Mouse (Mus musculus) megakaryocyte, embryonic 14.5 days (primary cell): ENCODE results near the gene Jak2. TPM values are rescaled to one million over a fixed set of nuclear protein-coding genes. Genes with fewer than 3 reads are reported as not detected.

ENCODE experiments used
- H3K27me3 ChIP-seq: replicated peaks from 2 replicates; pipeline ENCODE3; 2012; ENCODE audit warnings: inconsistent platforms
- H3K36me3 ChIP-seq: replicated peaks from 2 replicates; pipeline ENCODE3; 2012; ENCODE audit warnings: low read length, inconsistent platforms, mixed read lengths
- H3K4me1 ChIP-seq: 2 replicates; pipeline ENCODE4 v1.6.1; 2012; ENCODE audit warnings: inconsistent platforms
- H3K4me3 ChIP-seq: replicated peaks from 2 replicates; pipeline ENCODE3; 2012; ENCODE audit warnings: moderate library complexity, mild to moderate bottlenecking, inconsistent platforms
- H3K9me3 ChIP-seq: 2 replicates; pipeline ENCODE4 v1.6.1; 2012; ENCODE audit warnings: inconsistent platforms
- FLI1 ChIP-seq: IDR thresholded peaks from 2 replicates; pipeline ENCODE4 v1.6.1; 2012; ENCODE audit warnings: low read length, inconsistent platforms, mixed read lengths
- GATA1 ChIP-seq: IDR thresholded peaks from 3 replicates; pipeline ENCODE4 v1.6.1; 2012; ENCODE audit warnings: mixed read lengths, low read length, inconsistent platforms, borderline replicate concordance
- polyA plus RNA-seq: library from polyadenylated mRNA; stranded (reverse); fragments of >175 nt; gene quantifications from 2 replicates; pipeline ENCODE4 v1.2.3, GENCODE M21; 2012; ENCODE audit warnings: low replicate concordance; ENCODE audit not compliant: insufficient read depth

The Jak2 gene
- polyA plus RNA-seq, 1 experiment: 3.2 TPM

- Histone ChIP-seq H3K9me3 (no peaks in the 10 kb centered on the region), H3K36me3 (peaks cover 68% of the 10 kb centered on the region), H3K4me3 (no peak overlapping the region), H3K27me3 (no peaks in the 10 kb centered on the region), H3K4me1 (peaks cover 46% of the 10 kb centered on the region)
- TF ChIP-seq FLI1 (no peak), GATA1 (no peak)
Measured at GRCm38 (mm10) chr19:29268788-29269321, 17.2 kb downstream of the Jak2 start.

GRCm38 (mm10) chr19:29270226-29270625 lies 18.6 kb downstream of the Jak2 start:
- TF ChIP-seq GATA1 (no peak), FLI1 (no peak)
- Histone ChIP-seq H3K9me3 (no peaks in the 10 kb centered on the region), H3K27me3 (no peaks in the 10 kb centered on the region), H3K4me3 (peak overlapping the region; percentile 59), H3K36me3 (peaks cover 69% of the 10 kb centered on the region), H3K4me1 (peaks cover 39% of the 10 kb centered on the region)

- no peak for TF ChIP-seq GATA1
- TF ChIP-seq FLI1: no peak
- Histone ChIP-seq H3K36me3 (peaks cover 71% of the 10 kb centered on the region), H3K27me3 (no peaks in the 10 kb centered on the region), H3K4me1 (peaks cover 31% of the 10 kb centered on the region), H3K4me3 (peak overlapping the region; percentile 71), H3K9me3 (no peaks in the 10 kb centered on the region)
Measured at GRCm38 (mm10) chr19:29271147-29271578, 19.5 kb downstream of the Jak2 start.

GRCm38 (mm10) chr19:29272011-29272809 lies 20.6 kb downstream of the Jak2 start:
- peaks cover 77% of the 10 kb centered on the region for H3K36me3 ChIP-seq
- no peaks in the 10 kb centered on the region for H3K9me3 ChIP-seq
- no peak for TF ChIP-seq FLI1
- no peak for TF ChIP-seq GATA1

GRCm38 (mm10) chr19:29276414-29276813 lies 24.8 kb downstream of the Jak2 start:
- no peaks in the 10 kb centered on the region for H3K9me3 ChIP-seq
- H3K4me1 ChIP-seq: peaks cover 3% of the 10 kb centered on the region
- peaks cover 93% of the 10 kb centered on the region for H3K36me3 ChIP-seq
- no peaks in the 10 kb centered on the region for H3K27me3 ChIP-seq
- TF ChIP-seq GATA1 (no peak), FLI1 (no peak)
- H3K4me3 ChIP-seq: no peak overlapping the region

More at GRCm38 (mm10) chr19:29272011-29272809, 20.6 kb downstream of the Jak2 start:
- Histone ChIP-seq H3K4me3 (no peak overlapping the region), H3K27me3 (no peaks in the 10 kb centered on the region), H3K4me1 (peaks cover 31% of the 10 kb centered on the region)

- Histone ChIP-seq H3K36me3 (peaks cover 95% of the 10 kb centered on the region), H3K4me1 (peaks cover 3% of the 10 kb centered on the region; the same call in 1 of the 2 replicates), H3K4me3 (no peak overlapping the region), H3K9me3 (no peaks in the 10 kb centered on the region), H3K27me3 (no peaks in the 10 kb centered on the region)
- TF ChIP-seq GATA1 (no peak), FLI1 (no peak)
Measured at GRCm38 (mm10) chr19:29278944-29279587, 27.4 kb downstream of the Jak2 start.

- peaks cover 96% of the 10 kb centered on the region for H3K36me3 ChIP-seq
- no peak for TF ChIP-seq GATA1
- TF ChIP-seq FLI1: no peak
- H3K9me3 ChIP-seq: no peaks in the 10 kb centered on the region
- no peak overlapping the region for H3K4me3 ChIP-seq
- no peaks in the 10 kb centered on the region for H3K27me3 ChIP-seq
- 0 out of 2 replicates have a peak, but pooled peaks cover 4% of the 10 kb centered on the region for H3K4me1 ChIP-seq
Measured at GRCm38 (mm10) chr19:29285451-29285869, 33.8 kb downstream of the Jak2 start.

GRCm38 (mm10) chr19:29287863-29288262 lies 36.2 kb downstream of the Jak2 start:
- peaks cover 16% of the 10 kb centered on the region for H3K4me1 ChIP-seq

GRCm38 (mm10) chr19:29291532-29291931 lies 39.9 kb downstream of the Jak2 start:
- Histone ChIP-seq H3K4me1 (peaks cover 16% of the 10 kb centered on the region), H3K4me3 (no peak overlapping the region), H3K36me3 (peaks cover 99% of the 10 kb centered on the region), H3K27me3 (no peaks in the 10 kb centered on the region), H3K9me3 (no peaks in the 10 kb centered on the region)
- TF ChIP-seq GATA1: no peak
- TF ChIP-seq FLI1: no peak

More at GRCm38 (mm10) chr19:29287863-29288262, 36.2 kb downstream of the Jak2 start:
- Histone ChIP-seq H3K27me3 (no peaks in the 10 kb centered on the region), H3K36me3 (peaks cover 98% of the 10 kb centered on the region), H3K9me3 (no peaks in the 10 kb centered on the region), H3K4me3 (no peak overlapping the region)
- TF ChIP-seq GATA1 (no peak), FLI1 (no peak)

- Histone ChIP-seq H3K4me3 (no peak overlapping the region), H3K4me1 (peaks cover 16% of the 10 kb centered on the region), H3K36me3 (peaks cover 99% of the 10 kb centered on the region), H3K27me3 (no peaks in the 10 kb centered on the region), H3K9me3 (no peaks in the 10 kb centered on the region)
- TF ChIP-seq FLI1: no peak
- TF ChIP-seq GATA1: no peak
Measured at GRCm38 (mm10) chr19:29292546-29292945, 40.9 kb downstream of the Jak2 start.
